Mouse (Mus musculus): ENCODE results near the gene Rnpep. TPM values are rescaled to one million over a fixed set of nuclear protein-coding genes. Genes with fewer than 3 reads are reported as not detected.

Gene Rnpep
- polyA plus RNA-seq, 1 experiment from 2014 or later, result 61.0 TPM

- H3K27me3 ChIP-seq (replicated peaks), result no peaks in the 10 kb centered on the region
- H3K4me3 ChIP-seq, result peak overlapping the region; percentile 74
- H3K36me3 ChIP-seq, result peaks cover 11% of the 10 kb centered on the region
- no peaks in the 10 kb centered on the region for H3K9me3 ChIP-seq (replicated peaks)
- peak overlapping the region; percentile 70 for H3K27ac ChIP-seq (ENCODE audit: poor library complexity, severe bottlenecking)
- peak overlapping the region; percentile 88 for H3K4me2 ChIP-seq
- ATAC-seq (ENCODE audit: insufficient number of reproducible peaks, low FRiP score), result peak; percentile 70
- H3K9ac ChIP-seq, result peak overlapping the region; percentile 87
- 0% methylated on average over 48 of the region's 48 CpGs for WGBS
- H3K4me1 ChIP-seq (replicated peaks), result peaks cover 16% of the 10 kb centered on the region
These were observed 528 bp downstream of the Rnpep start for GRCm38 (mm10) chr1:135283287-135283825.

- Histone ChIP-seq H3K9ac (peak overlapping the region; percentile 87), H3K27ac (ENCODE audit: poor library complexity, severe bottlenecking) (no peak overlapping the region), H3K4me1 (replicated peaks) (peaks cover 16% of the 10 kb centered on the region), H3K27me3 (replicated peaks) (no peaks in the 10 kb centered on the region), H3K9me3 (replicated peaks) (no peaks in the 10 kb centered on the region), H3K4me2 (peak overlapping the region; percentile 88), H3K4me3 (peak overlapping the region; percentile 74), H3K36me3 (peaks cover 17% of the 10 kb centered on the region)
- WGBS, result 30% methylated on average over 13 of the region's 13 CpGs
- ATAC-seq (ENCODE audit: insufficient number of reproducible peaks, low FRiP score), result no peak
These were observed 1.2 kb downstream of the Rnpep start for GRCm38 (mm10) chr1:135282536-135283286.

- Histone ChIP-seq H3K27me3 (replicated peaks) (no peaks in the 10 kb centered on the region), H3K4me1 (replicated peaks) (peaks cover 16% of the 10 kb centered on the region), H3K36me3 (peaks cover 24% of the 10 kb centered on the region), H3K9me3 (replicated peaks) (no peaks in the 10 kb centered on the region), H3K9ac (no peak overlapping the region), H3K27ac (ENCODE audit: poor library complexity, severe bottlenecking) (no peak overlapping the region), H3K4me3 (no peak overlapping the region), H3K4me2 (no peak overlapping the region)
- ATAC-seq (ENCODE audit: insufficient number of reproducible peaks, low FRiP score), result no peak
- WGBS, result 94% methylated on average over 17 of the region's 17 CpGs
These were observed 2.0 kb downstream of the Rnpep start for GRCm38 (mm10) chr1:135281841-135282240.

GRCm38 (mm10) chr1:135280646-135281045 lies 3.2 kb downstream of the Rnpep start:
- H3K4me1 ChIP-seq (replicated peaks), result peaks cover 10% of the 10 kb centered on the region
- H3K27ac ChIP-seq (ENCODE audit: poor library complexity, severe bottlenecking), result no peak overlapping the region
- no peaks in the 10 kb centered on the region for H3K9me3 ChIP-seq (replicated peaks)
- no peak for ATAC-seq (ENCODE audit: insufficient number of reproducible peaks, low FRiP score)
- no peak overlapping the region for H3K4me2 ChIP-seq
- H3K36me3 ChIP-seq, result peaks cover 35% of the 10 kb centered on the region
- no peaks in the 10 kb centered on the region for H3K27me3 ChIP-seq (replicated peaks)
- 78% methylated on average over 9 of the region's 9 CpGs for WGBS
- no peak overlapping the region for H3K4me3 ChIP-seq
- H3K9ac ChIP-seq, result no peak overlapping the region

- H3K36me3 ChIP-seq, result peaks cover 57% of the 10 kb centered on the region
These were observed 12.5 kb downstream of the Rnpep start for GRCm38 (mm10) chr1:135271371-135271770.

GRCm38 (mm10) chr1:135267663-135268446 lies 16.0 kb downstream of the Rnpep start:
- H3K4me1 ChIP-seq (replicated peaks), result no peaks in the 10 kb centered on the region
- 81% methylated on average over 10 of the region's 10 CpGs for WGBS
- H3K4me2 ChIP-seq, result no peak overlapping the region
- H3K9ac ChIP-seq, result no peak overlapping the region
- no peaks in the 10 kb centered on the region for H3K27me3 ChIP-seq (replicated peaks)
- H3K27ac ChIP-seq (ENCODE audit: poor library complexity, severe bottlenecking), result no peak overlapping the region
- peaks cover 74% of the 10 kb centered on the region for H3K36me3 ChIP-seq
- no peak overlapping the region for H3K4me3 ChIP-seq
- H3K9me3 ChIP-seq (replicated peaks), result no peaks in the 10 kb centered on the region
- ATAC-seq (ENCODE audit: insufficient number of reproducible peaks, low FRiP score), result no peak

More at GRCm38 (mm10) chr1:135271371-135271770, 12.5 kb downstream of the Rnpep start:
- H3K4me1 ChIP-seq (replicated peaks), result no peaks in the 10 kb centered on the region
- ATAC-seq (ENCODE audit: insufficient number of reproducible peaks, low FRiP score), result no peak
- no peak overlapping the region for H3K4me3 ChIP-seq
- H3K4me2 ChIP-seq, result no peak overlapping the region
- H3K27ac ChIP-seq (ENCODE audit: poor library complexity, severe bottlenecking), result no peak overlapping the region
- whole genome bisulfite sequencing, result 85% methylated on average over 9 of the region's 9 CpGs
- no peaks in the 10 kb centered on the region for H3K27me3 ChIP-seq (replicated peaks)
- no peak overlapping the region for H3K9ac ChIP-seq
- H3K9me3 ChIP-seq (replicated peaks), result no peaks in the 10 kb centered on the region

GRCm38 (mm10) chr1:135265834-135266233 lies 18.1 kb downstream of the Rnpep start:
- Histone ChIP-seq H3K4me3 (no peak overlapping the region), H3K36me3 (peaks cover 77% of the 10 kb centered on the region), H3K4me1 (replicated peaks) (peaks cover 5% of the 10 kb centered on the region)

GRCm38 (mm10) chr1:135263316-135263715 lies 20.6 kb downstream of the Rnpep start:
- no peak overlapping the region for H3K4me2 ChIP-seq
- H3K27ac ChIP-seq (ENCODE audit: poor library complexity, severe bottlenecking), result no peak overlapping the region
- H3K4me3 ChIP-seq, result no peak overlapping the region
- 77% methylated on average over 9 of the region's 9 CpGs for WGBS
- H3K36me3 ChIP-seq, result peaks cover 68% of the 10 kb centered on the region
- no peaks in the 10 kb centered on the region for H3K27me3 ChIP-seq (replicated peaks)
- no peak overlapping the region for H3K9ac ChIP-seq
- no peaks in the 10 kb centered on the region for H3K9me3 ChIP-seq (replicated peaks)
- peaks cover 24% of the 10 kb centered on the region for H3K4me1 ChIP-seq (replicated peaks)
- ATAC-seq (ENCODE audit: insufficient number of reproducible peaks, low FRiP score), result no peak

More at GRCm38 (mm10) chr1:135265834-135266233, 18.1 kb downstream of the Rnpep start:
- no peak overlapping the region for H3K27ac ChIP-seq (ENCODE audit: poor library complexity, severe bottlenecking)
- no peak overlapping the region for H3K9ac ChIP-seq
- 67% methylated on average over 5 of the region's 5 CpGs for WGBS
- no peaks in the 10 kb centered on the region for H3K27me3 ChIP-seq (replicated peaks)
- H3K4me2 ChIP-seq, result no peak overlapping the region
- no peak for ATAC-seq (ENCODE audit: insufficient number of reproducible peaks, low FRiP score)
- no peaks in the 10 kb centered on the region for H3K9me3 ChIP-seq (replicated peaks)

GRCm38 (mm10) chr1:135262329-135262728 lies 21.6 kb downstream of the Rnpep start:
- no peak overlapping the region for H3K27ac ChIP-seq (ENCODE audit: poor library complexity, severe bottlenecking)
- no peak overlapping the region for H3K4me2 ChIP-seq
- no peak overlapping the region for H3K9ac ChIP-seq
- 73% methylated on average over 3 of the region's 3 CpGs for WGBS
- H3K4me3 ChIP-seq, result no peak overlapping the region
- peaks cover 61% of the 10 kb centered on the region for H3K36me3 ChIP-seq
- ATAC-seq (ENCODE audit: insufficient number of reproducible peaks, low FRiP score), result no peak
- H3K9me3 ChIP-seq (replicated peaks), result no peaks in the 10 kb centered on the region
- H3K4me1 ChIP-seq (replicated peaks), result peaks cover 28% of the 10 kb centered on the region
- peaks cover 4% of the 10 kb centered on the region for H3K27me3 ChIP-seq (replicated peaks)

GRCm38 (mm10) chr1:135260931-135261330 lies 23.0 kb downstream of the Rnpep start:
- Histone ChIP-seq H3K27ac (ENCODE audit: poor library complexity, severe bottlenecking) (peak overlapping the region; percentile 28; the same call in 1 of the 2 replicates), H3K4me3 (no peak overlapping the region), H3K9me3 (replicated peaks) (no peaks in the 10 kb centered on the region), H3K4me2 (no peak overlapping the region), H3K9ac (no peak overlapping the region), H3K36me3 (peaks cover 47% of the 10 kb centered on the region), H3K4me1 (replicated peaks) (peaks cover 28% of the 10 kb centered on the region), H3K27me3 (replicated peaks) (peaks cover 18% of the 10 kb centered on the region)
- WGBS, result 71% methylated on average over 6 of the region's 6 CpGs
- ATAC-seq (ENCODE audit: insufficient number of reproducible peaks, low FRiP score), result no peak

GRCm38 (mm10) chr1:135259128-135259436 lies 24.8 kb downstream of the Rnpep start:
- Histone ChIP-seq H3K4me3 (peak overlapping the region; percentile 31), H3K4me2 (peak overlapping the region; percentile 71), H3K9ac (peak overlapping the region; percentile 58), H3K9me3 (replicated peaks) (no peaks in the 10 kb centered on the region), H3K27me3 (replicated peaks) (peaks cover 36% of the 10 kb centered on the region), H3K27ac (ENCODE audit: poor library complexity, severe bottlenecking) (no peak overlapping the region), H3K36me3 (peaks cover 28% of the 10 kb centered on the region), H3K4me1 (replicated peaks) (peaks cover 28% of the 10 kb centered on the region)
- 2% methylated on average over 10 of the region's 10 CpGs for WGBS
- peak; percentile 65 for ATAC-seq (ENCODE audit: insufficient number of reproducible peaks, low FRiP score)

All from heart, embryonic 12.5 days (tissue).